Mouse (Mus musculus): ENCODE measurements around the gene Shisal2a. TPM values are rescaled to one million over a fixed set of nuclear protein-coding genes. Genes with fewer than 3 reads are reported as not detected.

Shisal2a gene
- 3.0 and 3.5 TPM in 2 replicates for polyA plus RNA-seq (2016; fragmentation: Nextera tagmentation; extraction: Ambion mirVana)

- no peak for DNase-seq (ENCODE audit: low spot score)
- Histone ChIP-seq H3K27me3 (ENCODE audit: insufficient read depth, poor library complexity, severe bottlenecking) (peaks cover 30% of the 10 kb centered on the region), H3K4me1 (peaks cover 44% of the 10 kb centered on the region), H3K9me3 (no peaks in the 10 kb centered on the region), H3K36me3 (no peaks in the 10 kb centered on the region), H3K27ac (peak within 1 kb of the TSS; percentile 88), H3K4me3 (peak within 1 kb of the TSS; percentile 66)
- 2% methylated on average over 55 of the region's 55 CpGs for WGBS
Measured at GRCm38 (mm10) chr4:108383183-108383714, at the start of gene Shisal2a. Shisal2a (minus strand) TSS chr4:108383349.

DNA sequence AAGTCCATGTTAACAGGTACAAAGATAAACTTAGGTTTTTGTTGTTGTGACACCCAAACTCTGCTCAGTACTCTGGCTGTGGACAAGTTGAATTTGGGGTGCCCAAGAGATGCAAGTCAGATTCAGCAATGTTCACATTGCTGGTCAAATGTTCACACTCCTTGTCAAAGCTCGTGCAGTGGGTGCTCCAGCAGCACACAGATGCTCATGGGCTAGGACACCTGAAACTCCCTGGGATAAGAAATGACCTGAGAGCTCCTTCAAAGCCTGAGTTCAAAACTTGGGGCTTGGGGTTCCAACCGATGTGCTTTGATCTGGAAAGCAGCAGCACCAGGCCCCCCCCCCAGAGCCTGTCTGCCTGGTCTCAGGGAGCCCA is 48.4 kb upstream of the Shisal2a start:
- Histone ChIP-seq H3K27ac (peak overlapping the region; percentile 32; the same call in 1 of the 2 replicates), H3K9me3 (no peaks in the 10 kb centered on the region), H3K4me3 (no peak overlapping the region), H3K36me3 (no peaks in the 10 kb centered on the region), H3K4me1 (peaks cover 30% of the 10 kb centered on the region), H3K27me3 (ENCODE audit: insufficient read depth, poor library complexity, severe bottlenecking) (no peaks in the 10 kb centered on the region)
- DNase-seq (ENCODE audit: low spot score): peak; percentile 65
- 40% methylated on average over 2 of the region's 2 CpGs for WGBS

- Histone ChIP-seq H3K36me3 (no peaks in the 10 kb centered on the region), H3K4me3 (no peak overlapping the region), H3K27me3 (ENCODE audit: insufficient read depth, poor library complexity, severe bottlenecking) (no peaks in the 10 kb centered on the region), H3K27ac (peak overlapping the region; percentile 32; the same call in 1 of the 2 replicates), H3K9me3 (no peaks in the 10 kb centered on the region), H3K4me1 (peaks cover 33% of the 10 kb centered on the region)
- DNase-seq (ENCODE audit: low spot score): peak; percentile 65
- WGBS: 56% methylated on average over 4 of the region's 4 CpGs
Measured at GRCm38 (mm10) chr4:108430656-108431560, 47.8 kb upstream of the Shisal2a start.

DNA sequence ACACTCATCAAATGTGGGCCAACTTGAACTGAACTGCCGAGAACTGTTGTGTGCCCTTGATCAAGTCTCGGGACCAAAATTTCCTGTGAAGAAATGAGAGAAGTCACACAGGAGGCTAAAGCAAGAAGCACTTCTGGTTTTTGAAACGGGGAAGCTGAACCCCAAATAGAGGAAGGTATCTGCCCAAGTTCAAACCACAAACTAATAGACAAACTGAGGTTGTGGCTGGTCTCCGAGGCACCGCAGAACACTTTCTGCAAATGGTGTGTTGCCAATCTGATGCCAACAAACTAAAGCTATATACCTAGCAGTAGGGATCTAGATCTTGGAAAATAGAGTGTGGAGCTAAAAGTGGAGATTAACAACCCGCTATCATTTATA is 45.2 kb upstream of the Shisal2a start:
- Histone ChIP-seq H3K36me3 (no peaks in the 10 kb centered on the region), H3K27me3 (ENCODE audit: insufficient read depth, poor library complexity, severe bottlenecking) (no peaks in the 10 kb centered on the region), H3K27ac (0 out of 2 replicates have a peak overlapping the region, but pooled peaks have one; percentile 11), H3K4me1 (peaks cover 33% of the 10 kb centered on the region), H3K9me3 (no peaks in the 10 kb centered on the region), H3K4me3 (no peak overlapping the region)
- WGBS: 80% methylated on average over 6 of the region's 6 CpGs
- DNase-seq (ENCODE audit: low spot score): no peak

- H3K27ac ChIP-seq: 0 out of 2 replicates have a peak overlapping the region, but pooled peaks have one; percentile 11
- WGBS: 59% methylated on average over 11 of the region's 11 CpGs
- DNase-seq (ENCODE audit: low spot score): no peak
- H3K27me3 ChIP-seq (ENCODE audit: insufficient read depth, poor library complexity, severe bottlenecking): no peaks in the 10 kb centered on the region
- no peaks in the 10 kb centered on the region for H3K9me3 ChIP-seq
- H3K4me1 ChIP-seq: peaks cover 32% of the 10 kb centered on the region
- no peak overlapping the region for H3K4me3 ChIP-seq
- no peaks in the 10 kb centered on the region for H3K36me3 ChIP-seq
Measured at GRCm38 (mm10) chr4:108427719-108428340, 44.7 kb upstream of the Shisal2a start.

DNA sequence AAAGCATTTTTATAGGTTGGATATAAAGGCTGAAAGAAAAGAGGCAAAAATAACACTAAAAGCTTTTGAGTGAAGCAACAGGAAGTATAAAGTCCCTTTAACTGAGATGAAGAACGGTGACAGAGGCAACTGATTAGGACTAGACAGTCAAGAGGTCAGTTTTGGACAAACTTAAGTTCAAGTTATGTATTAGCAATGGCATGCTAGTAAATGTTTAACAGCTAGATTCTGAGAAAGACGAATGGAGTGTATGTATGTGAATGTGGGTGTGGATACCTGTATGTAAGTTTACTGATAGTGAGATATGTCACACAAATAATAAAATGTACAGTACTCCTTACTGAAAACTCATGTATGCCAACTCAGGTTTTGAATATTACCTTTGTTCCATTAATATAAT is 41.4 kb upstream of the Shisal2a start:
- no peaks in the 10 kb centered on the region for H3K27me3 ChIP-seq (ENCODE audit: insufficient read depth, poor library complexity, severe bottlenecking)
- H3K4me1 ChIP-seq: peaks cover 14% of the 10 kb centered on the region
- no peak for DNase-seq (ENCODE audit: low spot score)
- H3K36me3 ChIP-seq: no peaks in the 10 kb centered on the region
- no peak overlapping the region for H3K4me3 ChIP-seq
- H3K27ac ChIP-seq: no peak overlapping the region
- 67% methylated on average over 2 of the region's 2 CpGs for WGBS
- H3K9me3 ChIP-seq: no peaks in the 10 kb centered on the region

- 32% methylated on average over 8 of the region's 8 CpGs for WGBS
- H3K4me3 ChIP-seq: peak overlapping the region; percentile 63; the same call in 1 of the 2 replicates
- peak overlapping the region; percentile 93; the same call in 1 of the 2 replicates for H3K27ac ChIP-seq
- peaks cover 33% of the 10 kb centered on the region for H3K4me1 ChIP-seq
- no peaks in the 10 kb centered on the region for H3K27me3 ChIP-seq (ENCODE audit: insufficient read depth, poor library complexity, severe bottlenecking)
- peaks cover 6% of the 10 kb centered on the region; the same call in 1 of the 2 replicates for H3K36me3 ChIP-seq
- DNase-seq (ENCODE audit: low spot score): no peak
- no peaks in the 10 kb centered on the region for H3K9me3 ChIP-seq
Measured at GRCm38 (mm10) chr4:108407621-108408020, 24.5 kb upstream of the Shisal2a start.

- 6% methylated on average over 15 of the region's 15 CpGs for WGBS
- Histone ChIP-seq H3K4me3 (peak within 1 kb of the TSS; percentile 63), H3K9me3 (no peaks in the 10 kb centered on the region), H3K4me1 (peaks cover 33% of the 10 kb centered on the region), H3K27ac (peak within 1 kb of the TSS; percentile 93), H3K36me3 (peaks cover 11% of the 10 kb centered on the region; the same call in 1 of the 2 replicates), H3K27me3 (ENCODE audit: insufficient read depth, poor library complexity, severe bottlenecking) (no peaks in the 10 kb centered on the region)
- no peak for DNase-seq (ENCODE audit: low spot score)
Measured at GRCm38 (mm10) chr4:108406861-108407401, 23.8 kb upstream of the Shisal2a start, which contains the start of gene Gpx7. Gpx7 (minus strand) TSS chr4:108406961.

GRCm38 (mm10) chr4:108406138-108406860 is 23.1 kb upstream of the Shisal2a start:
- peak; percentile 81 for DNase-seq (ENCODE audit: low spot score)
- Histone ChIP-seq H3K4me3 (peak overlapping the region; percentile 63), H3K27me3 (ENCODE audit: insufficient read depth, poor library complexity, severe bottlenecking) (no peaks in the 10 kb centered on the region), H3K27ac (peak overlapping the region; percentile 93), H3K36me3 (peaks cover 11% of the 10 kb centered on the region; the same call in 1 of the 2 replicates), H3K9me3 (no peaks in the 10 kb centered on the region), H3K4me1 (peaks cover 33% of the 10 kb centered on the region)
- WGBS: 2% methylated on average over 52 of the region's 52 CpGs

DNA sequence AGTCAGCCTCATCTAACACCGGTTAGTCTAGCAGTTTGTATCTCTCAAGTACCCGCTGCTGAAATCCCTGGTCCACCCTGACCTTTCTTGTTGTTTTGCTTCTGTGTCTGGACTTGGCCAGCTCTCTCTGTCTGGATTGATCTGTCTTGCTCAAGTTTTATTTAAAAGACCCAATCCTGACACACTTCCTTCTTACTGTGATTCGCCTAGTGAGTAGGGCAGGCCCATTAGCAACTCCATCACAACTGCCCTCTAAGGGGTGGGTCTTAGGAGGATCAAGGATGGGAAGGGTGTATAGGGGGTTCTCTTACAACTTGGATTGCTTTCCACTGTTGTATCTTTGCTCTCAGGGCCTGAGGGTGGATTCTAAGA is 22.6 kb upstream of the Shisal2a start:
- Histone ChIP-seq H3K27me3 (ENCODE audit: insufficient read depth, poor library complexity, severe bottlenecking) (no peaks in the 10 kb centered on the region), H3K4me3 (peak overlapping the region; percentile 63), H3K9me3 (no peaks in the 10 kb centered on the region), H3K36me3 (peaks cover 14% of the 10 kb centered on the region; the same call in 1 of the 2 replicates), H3K4me1 (peaks cover 33% of the 10 kb centered on the region), H3K27ac (peak overlapping the region; percentile 93)
- no peak for DNase-seq (ENCODE audit: low spot score)
- WGBS: 62% methylated on average over 3 of the region's 3 CpGs

DNA sequence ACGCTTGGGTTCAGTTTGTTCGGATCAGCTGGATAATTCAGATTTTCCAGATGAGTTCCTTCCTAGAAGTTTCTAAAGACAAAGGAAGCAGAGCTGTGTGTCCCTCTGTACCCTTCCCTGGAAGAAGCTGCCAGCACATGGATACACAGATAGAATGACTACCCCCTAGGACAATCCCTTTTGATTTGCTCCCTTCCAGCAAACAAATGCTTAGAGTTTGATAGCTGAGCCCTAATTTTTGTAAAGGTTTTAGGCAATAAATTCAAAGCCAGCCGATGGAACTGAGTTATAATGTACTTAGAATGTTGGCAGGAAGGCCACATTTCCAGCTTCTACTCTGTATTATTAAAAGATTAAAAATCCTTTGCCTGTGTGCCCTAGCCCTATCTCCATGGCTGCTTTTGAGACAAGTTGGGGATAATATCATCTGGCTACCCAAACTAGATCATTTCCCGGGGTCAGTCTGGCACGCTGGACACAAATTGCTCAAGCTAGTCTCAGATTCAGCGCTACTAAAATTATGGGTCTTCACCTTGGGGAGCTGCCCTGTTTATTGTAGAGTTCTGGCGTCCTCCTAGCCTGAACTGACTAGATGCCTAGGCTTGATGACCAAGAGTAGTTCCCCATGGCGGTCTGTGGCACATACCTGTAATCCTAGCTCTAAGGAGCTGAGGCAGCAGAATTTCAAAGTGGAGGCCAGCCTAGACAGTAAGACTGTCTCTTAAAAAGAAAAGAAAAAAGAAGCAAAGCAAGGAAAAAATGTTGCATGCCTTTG is 20.9 kb upstream of the Shisal2a start:
- Histone ChIP-seq H3K9me3 (no peaks in the 10 kb centered on the region), H3K4me1 (peaks cover 33% of the 10 kb centered on the region), H3K27ac (no peak overlapping the region; the same call in 1 of the 2 replicates), H3K27me3 (ENCODE audit: insufficient read depth, poor library complexity, severe bottlenecking) (no peaks in the 10 kb centered on the region), H3K4me3 (no peak overlapping the region), H3K36me3 (peaks cover 28% of the 10 kb centered on the region)
- 90% methylated on average over 8 of the region's 8 CpGs for WGBS
- peak; percentile 65 for DNase-seq (ENCODE audit: low spot score)

Data from heart, embryonic 10.5 days (tissue).